Mouse (Mus musculus): Measurements from ENCODE around the gene Evl. TPM values are rescaled to one million over a fixed set of nuclear protein-coding genes. Genes with fewer than 3 reads are reported as not detected.

Evl gene
- total RNA-seq, 2 experiments from 2014 or later, result 30.3 to 40.5 TPM

GRCm38 (mm10) chr12:108647784-108648183 is 93.3 kb downstream of the Evl start:
- no peak for DNase-seq

GRCm38 (mm10) chr12:108651053-108651660 is 96.6 kb downstream of the Evl start:
- DNase-seq, result peak; percentile 59 to 60

- DNase-seq, result no peak
Measured at GRCm38 (mm10) chr12:108653358-108654335, 99.1 kb downstream of the Evl start.

DNA sequence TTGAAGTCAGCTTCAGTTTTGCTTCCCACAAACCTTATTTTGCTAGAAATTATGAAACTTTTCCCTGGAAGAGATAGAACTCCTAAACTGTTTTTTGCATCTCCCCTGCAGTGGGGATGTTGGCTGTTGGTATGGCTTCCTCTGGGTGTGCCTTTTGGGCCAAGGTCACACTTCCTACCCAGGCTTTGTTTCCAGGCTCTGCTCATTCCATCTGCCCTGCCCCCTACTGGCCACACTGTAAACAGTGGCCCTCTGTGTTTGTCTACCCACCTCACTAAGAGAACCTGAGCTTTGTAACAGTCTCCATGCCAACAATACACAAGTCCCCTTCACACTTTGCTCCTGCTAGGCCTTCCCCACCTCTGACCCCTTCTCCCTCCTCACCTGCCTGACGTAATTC is 102.8 kb downstream of the Evl start:
- DNase-seq, result peak; percentile 59 to 68

DNA sequence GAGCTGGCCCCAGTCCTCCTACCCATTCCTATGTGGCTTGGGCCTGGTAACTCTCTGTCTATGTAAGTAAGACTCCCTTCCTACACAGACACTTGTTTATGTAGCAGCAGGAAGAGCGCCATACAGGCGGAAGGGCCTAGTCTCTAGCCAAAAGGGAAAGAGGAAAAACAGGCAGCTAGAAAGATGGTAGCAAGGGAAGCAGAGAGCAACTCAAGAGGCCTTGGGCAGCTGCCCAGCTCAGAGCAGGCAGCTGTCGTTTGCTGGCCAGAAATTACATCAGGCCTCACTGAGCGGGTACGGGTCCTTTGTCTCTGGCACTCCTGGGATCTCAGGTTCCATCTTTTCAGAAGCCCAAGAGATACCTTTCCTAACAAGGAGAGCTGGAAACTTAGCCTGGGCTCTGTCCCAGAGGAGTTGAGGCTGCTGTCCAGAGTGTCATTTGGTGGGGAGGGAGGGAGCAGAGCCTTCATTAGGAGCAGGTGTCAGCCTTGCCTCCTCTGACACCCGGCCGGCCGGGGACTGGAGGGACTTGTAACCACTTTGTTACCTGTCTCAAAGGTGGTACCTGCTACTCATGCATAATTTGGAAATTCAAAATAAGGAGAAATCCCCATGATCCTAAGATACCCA is 114.2 kb downstream of the Evl start:
- DNase-seq, result no peak

DNA sequence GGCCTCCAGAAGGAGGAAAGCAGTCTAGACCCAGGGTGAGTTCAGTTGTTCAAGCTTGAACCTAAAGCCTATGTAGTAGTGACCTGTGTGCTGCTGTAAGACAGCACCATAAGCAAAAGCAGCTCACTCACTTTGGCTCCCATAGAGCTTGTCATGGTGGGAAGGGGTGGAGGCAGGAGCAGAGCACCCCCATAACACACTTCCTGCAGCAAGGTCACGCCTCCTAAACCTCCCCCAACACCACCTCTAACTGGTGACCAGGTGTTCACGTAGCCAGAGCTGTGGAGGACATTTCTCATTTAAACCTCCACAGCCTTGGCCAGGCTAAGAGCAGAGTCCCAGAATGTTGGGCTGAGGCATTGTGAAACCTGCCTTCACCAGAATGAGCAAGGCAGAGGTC is 117.0 kb downstream of the Evl start:
- DNase-seq, result no peak

- DNase-seq, result no peak
Measured at GRCm38 (mm10) chr12:108672908-108673307, 118.4 kb downstream of the Evl start.

- no peak for DNase-seq
Measured at GRCm38 (mm10) chr12:108673546-108673945, 119.0 kb downstream of the Evl start.

DNA sequence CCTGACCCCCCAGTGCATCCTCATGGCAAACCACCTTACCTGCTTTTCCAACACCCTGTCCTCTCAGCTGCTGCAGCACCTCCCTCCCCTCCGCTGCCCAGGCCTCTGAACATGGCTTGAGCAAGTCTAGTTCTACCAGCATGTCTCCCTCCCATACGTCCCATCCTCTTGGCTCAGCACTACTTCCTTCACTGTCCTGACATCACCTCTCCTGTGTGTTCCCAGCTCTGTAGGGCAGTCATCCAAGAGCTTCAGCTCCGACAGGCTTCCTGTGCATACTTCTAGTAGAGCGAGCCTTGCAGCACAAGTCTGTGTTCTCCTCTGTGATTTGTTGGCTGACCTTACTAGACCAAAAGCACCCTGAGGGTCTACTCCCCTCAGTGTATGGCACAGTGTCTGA is 120.0 kb downstream of the Evl start:
- DNase-seq, result peak; percentile 73 to 82

GRCm38 (mm10) chr12:108674916-108675315 is 120.4 kb downstream of the Evl start:
- no peak for DNase-seq

GRCm38 (mm10) chr12:108675614-108676401 is 121.3 kb downstream of the Evl start:
- DNase-seq, result no peak

DNA sequence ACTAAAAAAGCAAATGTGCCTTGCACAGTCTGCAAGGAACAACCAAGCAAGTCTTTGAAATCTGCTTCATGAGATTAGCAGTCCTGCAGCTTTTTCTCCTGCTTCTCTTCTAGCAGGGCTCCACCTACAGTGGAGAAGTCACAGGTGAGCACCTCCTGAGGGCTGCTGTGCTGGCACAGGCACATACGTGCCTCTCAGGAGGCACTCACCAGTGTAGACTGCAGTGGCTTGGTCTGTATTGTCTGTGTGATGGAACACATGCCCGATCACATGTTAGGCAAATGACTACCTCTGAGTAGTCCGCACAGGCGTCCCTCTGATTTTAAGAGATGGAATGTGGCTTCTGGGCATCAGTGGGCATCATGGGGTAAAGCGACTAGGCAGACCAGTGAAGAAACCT is 122.6 kb downstream of the Evl start:
- DNase-seq, result no peak

DNA sequence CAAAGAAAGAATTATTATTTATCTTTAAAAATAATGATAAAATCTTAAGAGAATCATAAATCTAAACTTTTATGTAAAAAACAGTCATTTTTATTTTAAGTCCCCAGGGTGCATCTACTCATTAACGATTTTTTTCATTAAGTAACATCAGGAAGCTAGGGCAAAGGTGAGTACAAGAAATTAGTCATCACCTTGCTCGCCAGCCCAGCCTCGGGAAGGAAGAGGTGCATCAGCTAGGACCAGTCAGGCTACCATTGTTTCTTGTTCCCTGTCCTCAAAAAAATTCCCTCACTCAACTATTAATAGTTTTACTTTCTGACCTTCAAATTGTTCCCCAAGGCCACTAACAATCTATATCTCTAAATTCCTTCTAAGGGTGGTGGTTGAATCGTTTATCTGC is 123.8 kb downstream of the Evl start:
- DNase-seq, result no peak

GRCm38 (mm10) chr12:108680861-108681260 is 126.3 kb downstream of the Evl start:
- DNase-seq, result no peak

DNA sequence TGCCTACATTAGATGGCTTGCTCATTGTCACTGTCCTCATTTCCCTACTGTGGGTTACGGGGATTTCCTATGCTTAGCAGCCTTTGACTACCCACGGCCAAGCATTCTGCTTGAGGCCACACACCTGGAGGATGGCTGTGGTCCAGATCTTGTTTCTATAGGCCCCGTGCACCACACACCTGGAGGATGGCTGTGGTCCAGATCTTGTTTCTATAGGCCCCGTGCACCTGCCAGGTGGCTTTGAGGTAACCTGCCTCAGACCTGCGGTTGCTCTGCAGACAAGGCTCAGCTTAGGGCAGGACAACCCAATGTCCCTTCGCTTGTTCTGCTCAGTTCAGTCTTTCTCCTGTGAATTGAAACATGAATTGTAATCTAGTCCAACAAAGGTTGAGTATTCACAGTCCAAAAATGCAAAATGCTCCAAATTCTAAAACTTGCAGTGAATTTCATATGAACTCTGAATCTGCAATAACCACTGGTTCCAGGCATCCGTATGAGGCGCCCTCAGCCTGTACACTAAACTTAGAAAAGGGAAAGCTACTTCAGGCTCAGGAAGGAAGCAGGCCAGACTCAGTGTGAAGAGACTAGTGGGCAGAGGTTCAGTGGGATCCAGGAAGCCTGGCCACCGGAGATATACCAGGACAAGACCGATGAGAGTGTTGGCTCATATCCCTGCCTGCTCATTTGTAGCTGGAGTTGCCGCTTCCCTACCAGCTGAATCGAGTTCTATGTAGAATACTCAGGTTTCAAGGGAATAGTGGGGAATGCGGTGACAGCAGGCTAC is 127.9 kb downstream of the Evl start:
- DNase-seq, result no peak

GRCm38 (mm10) chr12:108686463-108686862 is 131.9 kb downstream of the Evl start:
- no peak for DNase-seq

DNA sequence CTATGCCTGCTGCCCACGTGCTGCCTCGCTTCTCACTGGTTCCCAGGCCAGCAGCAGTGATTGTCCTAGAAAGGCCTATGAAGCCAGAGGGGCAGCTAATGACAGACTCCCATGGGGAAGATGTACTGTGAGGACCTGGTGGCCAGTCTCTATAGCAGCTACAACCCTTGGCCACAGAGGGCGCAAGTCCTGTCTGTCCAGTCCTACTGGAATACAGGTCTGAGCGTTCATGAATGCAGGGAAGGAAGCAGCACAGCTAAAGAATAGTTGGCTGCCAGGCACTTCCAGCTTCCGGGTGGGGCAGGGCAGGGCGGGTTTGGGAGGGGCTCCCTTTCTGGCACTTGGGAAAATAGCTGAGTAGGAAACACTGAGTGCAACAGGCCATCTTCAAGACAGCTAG is 132.4 kb downstream of the Evl start:
- DNase-seq, result no peak

- no peak for DNase-seq
Measured at GRCm38 (mm10) chr12:108689167-108689566, 134.6 kb downstream of the Evl start.

- no peak for DNase-seq
Measured at GRCm38 (mm10) chr12:108690529-108690928, 136.0 kb downstream of the Evl start.

DNA sequence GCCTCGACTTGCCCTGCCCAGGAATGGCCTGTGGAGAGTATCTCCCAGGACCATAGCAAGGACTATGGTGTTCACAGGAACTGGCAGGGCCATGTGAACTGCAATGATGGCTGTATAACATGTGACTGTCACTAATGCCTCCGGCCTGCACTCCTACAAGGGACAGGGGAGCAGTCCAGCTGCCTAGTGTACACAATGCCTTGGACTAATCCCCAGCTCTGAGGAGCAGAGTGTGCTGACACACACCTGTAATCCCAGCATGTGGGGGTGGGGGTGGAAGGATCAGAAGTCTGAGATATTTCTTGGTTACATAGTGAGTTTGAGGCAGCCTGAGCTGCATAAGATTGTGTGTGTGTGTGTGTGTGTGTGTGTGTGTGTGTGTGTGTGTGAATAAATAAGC is 139.1 kb downstream of the Evl start:
- DNase-seq, result no peak

- DNase-seq, result no peak
Measured at GRCm38 (mm10) chr12:108694223-108694622, 139.7 kb downstream of the Evl start.
